ENCODE assay signal across 8 mouse cellular contexts in the genomic region with DNA sequence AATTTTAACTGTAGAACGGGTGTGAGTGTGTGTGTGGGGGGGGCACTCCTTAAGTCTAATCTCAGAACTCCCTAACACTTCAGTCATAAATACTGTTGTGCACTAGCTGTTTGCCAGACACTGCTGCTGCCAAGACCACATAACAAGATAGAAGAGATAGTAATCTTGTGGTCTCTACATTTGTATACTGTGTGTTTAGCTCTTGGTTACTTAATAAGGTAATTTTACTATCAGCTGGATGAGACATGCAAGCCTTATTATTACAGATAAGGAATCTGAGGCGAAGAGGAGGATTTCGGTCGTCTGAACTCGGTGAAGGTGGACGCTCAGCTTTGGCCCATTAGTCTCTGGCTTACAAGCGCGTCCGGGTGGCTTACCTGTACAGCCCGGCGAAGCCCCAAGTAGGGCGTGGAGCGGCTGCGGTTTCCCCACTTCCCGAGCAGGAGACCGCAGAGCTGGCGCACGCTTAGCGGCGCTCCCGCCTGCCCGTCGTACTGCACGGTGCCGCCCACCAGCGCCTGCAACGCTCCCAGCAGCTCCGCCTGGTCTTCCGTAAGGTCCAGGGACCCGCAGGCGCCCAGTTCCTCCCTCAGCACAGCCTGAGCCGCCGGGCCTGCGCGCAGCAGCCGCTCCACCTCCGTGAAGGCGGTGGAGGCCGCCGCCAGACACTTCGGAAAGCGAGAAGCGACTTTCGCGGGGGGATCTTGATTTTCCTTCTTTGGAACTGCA. TPM values are rescaled to one million over a fixed set of nuclear protein-coding genes. Genes with fewer than 3 reads are reported as not detected.
A peak's percentile ranks its signal among the peaks of the same experiment; 100 is the strongest.
DNase-seq lines count a peak whose midpoint lies in the region; ATAC-seq lines count a peak whose summit lies in the region.

No protein-coding gene starts in this region.

- under 1% methylated on average over 45 of the region's 45 CpGs for WGBS in kidney, embryonic 14.5 days
- under 1% methylated on average over 45 of the region's 45 CpGs for WGBS in forebrain, embryonic 16.5 days
- WGBS in macrophage (ENCODE audit: missing documents) = 2% methylated on average over 44 of the region's 45 CpGs
- under 1% methylated on average over 45 of the region's 45 CpGs for WGBS in stomach, embryonic 14.5 days

- H3K4me1 ChIP-seq in kidney, embryonic 14.5 days (ENCODE audit: control insufficient read depth, insufficient read depth, low read length) = peaks cover 8% of the 10 kb centered on the region
- peaks cover 16% of the 10 kb centered on the region for H3K4me1 ChIP-seq in forebrain, embryonic 16.5 days (replicated peaks; ENCODE audit: control insufficient read depth, insufficient read depth, low read length)
- peaks cover 4% of the 10 kb centered on the region; the same call in 1 of the 2 replicates for H3K4me1 ChIP-seq in stomach, embryonic 14.5 days (ENCODE audit: control insufficient read depth, insufficient read depth, low read length)

- H3K36me3 ChIP-seq in kidney, embryonic 14.5 days (ENCODE audit: control insufficient read depth, insufficient read depth, low read length) = no peaks in the 10 kb centered on the region
- no peaks in the 10 kb centered on the region for H3K36me3 ChIP-seq in forebrain, embryonic 16.5 days (ENCODE audit: control insufficient read depth, insufficient read depth)
- no peaks in the 10 kb centered on the region for H3K36me3 ChIP-seq in macrophage (ENCODE audit: inconsistent target)
- H3K36me3 ChIP-seq in stomach, embryonic 14.5 days (ENCODE audit: control insufficient read depth, insufficient read depth, low read length) = no peaks in the 10 kb centered on the region

- H3K27ac ChIP-seq in kidney, embryonic 14.5 days (ENCODE audit: low read depth, low read length) = no peak overlapping the region
- no peak overlapping the region for H3K27ac ChIP-seq in forebrain, embryonic 16.5 days (ENCODE audit: low read length)
- H3K27ac ChIP-seq in macrophage = no peak overlapping the region
- H3K27ac ChIP-seq in stomach, embryonic 14.5 days (ENCODE audit: low read length) = no peak overlapping the region

- no peaks in the 10 kb centered on the region for H3K79me2 ChIP-seq in macrophage (ENCODE audit: inconsistent target)

- H3K9ac ChIP-seq in kidney, embryonic 14.5 days (ENCODE audit: low read depth, low read length) = peak overlapping the region; percentile 28; the same call in 1 of the 2 replicates
- H3K9ac ChIP-seq in forebrain, embryonic 16.5 days (replicated peaks; ENCODE audit: low read depth, low read length) = peak overlapping the region; percentile 47
- H3K9ac ChIP-seq in stomach, embryonic 14.5 days (replicated peaks; ENCODE audit: low read depth, low read length) = peak overlapping the region; percentile 37; the same call in 1 of the 2 replicates

- H3K27me3 ChIP-seq in kidney, embryonic 14.5 days (ENCODE audit: control insufficient read depth, insufficient read depth, low read length) = peaks cover 97% of the 10 kb centered on the region
- peaks cover 85% of the 10 kb centered on the region for H3K27me3 ChIP-seq in forebrain, embryonic 16.5 days (replicated peaks; ENCODE audit: control insufficient read depth, insufficient read depth, low read length)
- peaks cover 67% of the 10 kb centered on the region for H3K27me3 ChIP-seq in stomach, embryonic 14.5 days (ENCODE audit: control insufficient read depth, insufficient read depth, low read length)

- H3K9me3 ChIP-seq in kidney, embryonic 14.5 days (ENCODE audit: control insufficient read depth, low read length) = no peaks in the 10 kb centered on the region
- no peaks in the 10 kb centered on the region for H3K9me3 ChIP-seq in forebrain, embryonic 16.5 days (ENCODE audit: control insufficient read depth, low read length)
- no peaks in the 10 kb centered on the region for H3K9me3 ChIP-seq in stomach, embryonic 14.5 days (ENCODE audit: control insufficient read depth, low read depth, low read length)

- H3K4me2 ChIP-seq in kidney, embryonic 14.5 days (replicated peaks; ENCODE audit: low read depth, low read length) = peak overlapping the region; percentile 94
- peak overlapping the region; percentile 85 for H3K4me2 ChIP-seq in forebrain, embryonic 16.5 days (ENCODE audit: low read length)
- H3K4me2 ChIP-seq in stomach, embryonic 14.5 days (replicated peaks; ENCODE audit: low read depth, low read length) = peak overlapping the region; percentile 87

- DNase-seq in kidney, adult 8-10 months = no peak
- DNase-seq in NIH3T3 (ENCODE audit: low read depth) = peak; percentile 16
- peak; percentile 67 for DNase-seq in kidney, postnatal 10 days
- no peak for DNase-seq in frontal cortex, postnatal 10 days (ENCODE audit: low spot score in 2 of 2)

- ATAC-seq in kidney, embryonic 14.5 days (ENCODE audit: low FRiP score, low TSS enrichment) = peak; percentile 90
- peak; percentile 86 for ATAC-seq in forebrain, embryonic 16.5 days
- ATAC-seq in stomach, embryonic 14.5 days (ENCODE audit: insufficient number of reproducible peaks, insufficient read depth, low FRiP score, low read depth) = peak; percentile 92

- H3K4me3 ChIP-seq in kidney, embryonic 14.5 days (ENCODE audit: low read length) = peak overlapping the region; percentile 60
- H3K4me3 ChIP-seq in forebrain, embryonic 16.5 days (replicated peaks; ENCODE audit: low read length) = peak overlapping the region; percentile 49
- H3K4me3 ChIP-seq in macrophage (ENCODE audit: inconsistent target) = peak overlapping the region; percentile 45
- peak overlapping the region; percentile 45 for H3K4me3 ChIP-seq in stomach, embryonic 14.5 days (ENCODE audit: low read depth, low read length)

RNA-seq across cellular contexts. Expression of a gene that starts 3.8 kb away (rescaled TPM):
- not detected in 2 replicates for polyA plus RNA-seq in kidney, embryonic 14.5 days (2014; fragmentation: Nextera tagmentation; extraction: Ambion mirVana)
- 0.19 TPM in 1 of 2 replicates, not detected in the other for polyA plus RNA-seq in forebrain, embryonic 16.5 days (2015; fragmentation: Nextera tagmentation; extraction: Ambion mirVana)
- total RNA-seq in macrophage (2018; cell fraction: chromatin; rRNA removed) = 1 to 10 TPM in 15 of 26 experiments, under 1 TPM in 8, not detected in 3; 0.43 to 2.8 (median 1.2) TPM
- 1 to 10 TPM in 11 of 26 experiments, under 1 TPM in 15; 0.47 to 1.7 (median 0.96) TPM for total RNA-seq in macrophage (2018; cell fraction: cytosol; rRNA removed)
- 1 to 10 TPM in 11 of 26 experiments, under 1 TPM in 11, not detected in 4; 0.24 to 7.9 (median 1.0) TPM for total RNA-seq in macrophage (2018; cell fraction: nucleus; rRNA removed)
- polyA plus RNA-seq in macrophage (2018) = 0.52 to 2.6 TPM (median 1.3 TPM) in 3 replicates
- polyA plus RNA-seq in stomach, embryonic 14.5 days (2014; fragmentation: Nextera tagmentation; extraction: Ambion mirVana) = 0.15 and 0.75 TPM in 2 replicates

RNA-seq across cellular contexts. Expression of a gene that starts 24.8 kb away (rescaled TPM):
- polyA plus RNA-seq in kidney, embryonic 14.5 days (2014; fragmentation: Nextera tagmentation; extraction: Ambion mirVana) = 0.36 TPM in 1 of 2 replicates, not detected in the other
- polyA plus RNA-seq in forebrain, embryonic 16.5 days (2015; fragmentation: Nextera tagmentation; extraction: Ambion mirVana) = not detected in 2 replicates
- total RNA-seq in macrophage (2018; cell fraction: chromatin; rRNA removed) = not detected
- not detected for total RNA-seq in macrophage (2018; cell fraction: cytosol; rRNA removed)
- not detected for total RNA-seq in macrophage (2018; cell fraction: nucleus; rRNA removed)
- not detected in 3 replicates for polyA plus RNA-seq in macrophage (2018)
- polyA plus RNA-seq in stomach, embryonic 14.5 days (2014; fragmentation: Nextera tagmentation; extraction: Ambion mirVana) = not detected in 2 replicates

RNA-seq across cellular contexts. Expression of a gene that starts 29.6 kb away (rescaled TPM):
- 8.6 and 14.9 TPM in 2 replicates for polyA plus RNA-seq in kidney, embryonic 14.5 days (2014; fragmentation: Nextera tagmentation; extraction: Ambion mirVana)
- polyA plus RNA-seq in forebrain, embryonic 16.5 days (2015; fragmentation: Nextera tagmentation; extraction: Ambion mirVana) = not detected in 2 replicates
- total RNA-seq in macrophage (2018; cell fraction: chromatin; rRNA removed) = 1 to 10 TPM in 4 of 26 experiments, not detected in 22; 4.8 to 9.5 (median 6.2) TPM
- total RNA-seq in macrophage (2018; cell fraction: cytosol; rRNA removed) = 10 to 100 TPM in 4 of 26 experiments, 1 to 10 TPM in 16, under 1 TPM in 5, not detected in 1; 0.61 to 14.1 (median 2.7) TPM
- total RNA-seq in macrophage (2018; cell fraction: nucleus; rRNA removed) = 10 to 100 TPM in 2 of 26 experiments, 1 to 10 TPM in 5, not detected in 19; 2.1 to 14.1 (median 7.4) TPM
- not detected in 3 replicates for polyA plus RNA-seq in macrophage (2018)
- polyA plus RNA-seq in stomach, embryonic 14.5 days (2014; fragmentation: Nextera tagmentation; extraction: Ambion mirVana) = 10.3 and 12.7 TPM in 2 replicates

RNA-seq across cellular contexts. Expression of a gene that starts 29.9 kb away (rescaled TPM):
- 14.1 and 26.0 TPM in 2 replicates for polyA plus RNA-seq in kidney, embryonic 14.5 days (2014; fragmentation: Nextera tagmentation; extraction: Ambion mirVana)
- 3.3 TPM in 1 of 2 replicates, not detected in the other for polyA plus RNA-seq in forebrain, embryonic 16.5 days (2015; fragmentation: Nextera tagmentation; extraction: Ambion mirVana)
- 10 to 100 TPM in 1 of 26 experiments, 1 to 10 TPM in 7, not detected in 18; 2.4 to 16.4 (median 4.6) TPM for total RNA-seq in macrophage (2018; cell fraction: chromatin; rRNA removed)
- 10 to 100 TPM in 18 of 26 experiments, 1 to 10 TPM in 8; 2.8 to 48.5 (median 15.5) TPM for total RNA-seq in macrophage (2018; cell fraction: cytosol; rRNA removed)
- 10 to 100 TPM in 4 of 26 experiments, 1 to 10 TPM in 14, not detected in 8; 1.7 to 28.5 (median 5.0) TPM for total RNA-seq in macrophage (2018; cell fraction: nucleus; rRNA removed)
- polyA plus RNA-seq in macrophage (2018) = not detected in 3 replicates
- polyA plus RNA-seq in stomach, embryonic 14.5 days (2014; fragmentation: Nextera tagmentation; extraction: Ambion mirVana) = 7.0 and 7.5 TPM in 2 replicates

RNA-seq across cellular contexts. Expression of a gene that starts 35.4 kb away (rescaled TPM):
- 33.2 and 38.0 TPM in 2 replicates for polyA plus RNA-seq in kidney, embryonic 14.5 days (2014; fragmentation: Nextera tagmentation; extraction: Ambion mirVana)
- polyA plus RNA-seq in forebrain, embryonic 16.5 days (2015; fragmentation: Nextera tagmentation; extraction: Ambion mirVana) = 14.0 and 14.5 TPM in 2 replicates
- 100 to 1,000 TPM in 1 of 26 experiments, 10 to 100 TPM in 19, 1 to 10 TPM in 6; 6.1 to 101 (median 14.6) TPM for total RNA-seq in macrophage (2018; cell fraction: chromatin; rRNA removed)
- total RNA-seq in macrophage (2018; cell fraction: cytosol; rRNA removed) = 10 to 100 TPM in 19 of 26 experiments, 1 to 10 TPM in 7; 7.6 to 21.9 (median 12.5) TPM
- total RNA-seq in macrophage (2018; cell fraction: nucleus; rRNA removed) = 100 to 1,000 TPM in 3 of 26 experiments, 10 to 100 TPM in 20, 1 to 10 TPM in 3; 5.4 to 144 (median 26.7) TPM
- 2.6 to 11.5 TPM (median 7.3 TPM) in 3 replicates for polyA plus RNA-seq in macrophage (2018)
- polyA plus RNA-seq in stomach, embryonic 14.5 days (2014; fragmentation: Nextera tagmentation; extraction: Ambion mirVana) = 19.1 and 22.4 TPM in 2 replicates

Comparison
In these comparisons a context has a peak if more than half of its experiments do, and no peak if none do; other contexts are left out.
1. DNase-seq: peak in NIH3T3 (single experiment) and kidney, postnatal 10 days (single experiment); none in kidney, adult 8-10 months (0 of 2) and frontal cortex, postnatal 10 days (0 of 2).
2. Peak in every context shown above with its lines, with median percentiles within 50 percentile points of each other: ATAC-seq, H3K4me2 ChIP-seq, H3K4me3 ChIP-seq and H3K9ac ChIP-seq.